Mouse (Mus musculus): ENCODE results near the gene Bhlhe40.

DNA sequence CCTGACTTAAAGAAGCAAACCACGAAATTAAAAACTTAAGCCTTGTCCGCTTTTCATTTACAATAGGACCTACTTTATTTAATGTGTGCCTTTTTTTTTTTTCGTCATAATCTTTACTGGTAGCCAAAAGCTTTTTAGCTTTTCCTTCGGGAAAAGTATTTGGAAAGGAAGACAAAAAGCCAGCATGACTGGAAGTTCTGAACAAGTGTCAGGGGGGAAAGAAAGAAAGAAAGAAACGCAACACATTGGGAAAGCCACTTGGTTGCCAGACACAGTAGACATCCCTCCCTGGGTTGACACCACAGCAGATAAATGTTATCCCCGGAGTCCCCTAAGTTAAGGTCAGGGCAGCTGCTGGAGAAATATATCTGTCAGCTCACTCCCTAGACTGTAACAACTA, 1.5 kb downstream of the Bhlhe40 start:
- TF ChIP-seq POLR2A (IDR thresholded peaks at IDR 0.05; ENCODE audit: extremely low read depth, insufficient read depth, low read length) (no peak), CTCF (IDR thresholded peaks at IDR 0.05; ENCODE audit: extremely low read depth, insufficient read depth, low read length) (no peak)
